In the genomic region with DNA sequence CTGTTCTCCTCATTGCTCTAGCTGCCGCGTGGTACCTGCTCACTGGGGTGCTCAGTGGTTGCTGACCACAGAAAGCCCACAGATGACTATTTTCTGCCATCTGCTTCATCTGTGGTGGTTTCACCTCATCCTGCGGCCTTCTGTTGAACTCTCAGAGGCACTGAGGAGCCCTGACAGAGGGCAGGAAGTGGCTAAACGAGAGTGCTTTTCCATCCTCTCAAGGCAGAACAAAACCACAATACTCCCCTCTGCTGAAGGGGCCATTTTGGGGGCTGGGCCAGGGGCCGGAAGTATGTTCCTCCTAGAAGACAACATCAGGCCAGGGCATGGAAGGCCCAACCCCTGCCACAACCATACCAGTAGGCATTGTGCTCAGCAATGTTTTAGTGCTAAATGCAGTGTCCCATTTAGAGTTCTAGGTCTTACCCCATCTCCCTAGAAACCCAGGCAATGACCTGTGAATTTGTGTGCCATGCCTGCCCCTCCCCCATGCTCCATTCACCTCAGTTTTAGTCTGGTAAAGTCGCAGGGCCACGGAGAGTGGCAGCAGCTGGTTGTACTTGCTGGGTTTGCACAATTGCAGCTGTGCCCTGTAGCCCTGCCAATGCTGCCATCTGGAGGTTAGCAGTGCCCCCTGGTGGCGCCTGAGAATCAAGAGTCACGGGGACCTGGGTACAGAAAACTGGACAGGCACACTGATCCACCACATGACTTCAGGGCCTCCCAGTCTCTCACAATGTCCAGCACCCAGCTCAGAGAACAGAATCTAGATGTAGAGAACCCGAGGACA, we compare ENCODE assay signal across 8 mouse cellular contexts. TPM values are rescaled to one million over a fixed set of nuclear protein-coding genes. Genes with fewer than 3 reads are reported as not detected.
A peak's percentile ranks its signal among the peaks of the same experiment; 100 is the strongest.
DNase-seq lines count a peak whose midpoint lies in the region; ATAC-seq and TF ChIP-seq lines count a peak whose summit lies in the region.

No protein-coding gene starts in this region.

- H3K9ac ChIP-seq in CH12.LX (ENCODE audit: insufficient read depth, low read depth) = no peak overlapping the region
- H3K9ac ChIP-seq in forebrain, embryonic 13.5 days = no peak overlapping the region
- no peak overlapping the region for H3K9ac ChIP-seq in liver, embryonic 15.5 days
- H3K9ac ChIP-seq in neural tube, embryonic 11.5 days (ENCODE audit: low read length) = no peak overlapping the region
- H3K9ac ChIP-seq in stomach, embryonic 16.5 days (ENCODE audit: low read length) = peak overlapping the region; percentile 45; the same call in 1 of the 2 replicates

- TF ChIP-seq RAD21 in CH12.LX (IDR thresholded peaks at IDR 0.05; ENCODE audit: low read depth, low read length) = peak; percentile 73

- no peaks in the 10 kb centered on the region for H3K9me3 ChIP-seq in CH12.LX (replicated peaks; ENCODE audit: low read length)
- H3K9me3 ChIP-seq in forebrain, embryonic 13.5 days (replicated peaks) = no peaks in the 10 kb centered on the region
- no peaks in the 10 kb centered on the region for H3K9me3 ChIP-seq in liver, embryonic 15.5 days (replicated peaks)
- H3K9me3 ChIP-seq in neural tube, embryonic 11.5 days (ENCODE audit: control insufficient read depth, low read length) = no peaks in the 10 kb centered on the region
- no peaks in the 10 kb centered on the region for H3K9me3 ChIP-seq in stomach, embryonic 16.5 days (replicated peaks; ENCODE audit: control insufficient read depth, low read length)

- peak; percentile 85 for ATAC-seq in forebrain, embryonic 13.5 days
- peak; percentile 61 for ATAC-seq in liver, embryonic 15.5 days (ENCODE audit: insufficient read depth)
- peak; percentile 50; the same call in 1 of the 2 replicates for ATAC-seq in neural tube, embryonic 11.5 days (ENCODE audit: insufficient read depth, low FRiP score, low TSS enrichment)
- peak; percentile 53; the same call in 1 of the 2 replicates for ATAC-seq in stomach, embryonic 16.5 days (ENCODE audit: insufficient read depth, low FRiP score)

- WGBS in forebrain, embryonic 13.5 days = 28% methylated on average over 10 of the region's 10 CpGs
- 3% methylated on average over 10 of the region's 10 CpGs for WGBS in liver, embryonic 15.5 days (ENCODE audit: insufficient replicate concordance)
- 20% methylated on average over 10 of the region's 10 CpGs for WGBS in neural tube, embryonic 11.5 days
- 18% methylated on average over 10 of the region's 10 CpGs for WGBS in stomach, embryonic 16.5 days

- in situ Hi-C loops in CH12.LX (cut with MboI; ENCODE audit: low pct_ligation_motif_present, low pct_unique_long_range_greater_than_20kb, low sequenced_read_pairs) = loop anchor here (25.0 kb wide), 1 partner anchor 226 kb away; no protein-coding TSS in a partner anchor

- peak; percentile 32 to 86; a peak in 3 of 4 replicates for TF ChIP-seq CTCF in CH12.LX (conservative IDR thresholded peaks at IDR 0.05 in 1 of 2, IDR thresholded peaks at IDR 0.05 in 1 of 2; ENCODE audit: low read depth in 2 of 2, low read length in 2 of 2)

- TF ChIP-seq POLR2A in CH12.LX (IDR thresholded peaks at IDR 0.05; ENCODE audit: low read depth, low read length) = 0 out of 2 replicates have a peak, but pooled peaks have one; percentile 15

- dilution Hi-C loops in CH12.LX (cut with MboI; ENCODE audit: extremely low pct_ligation_motif_present, extremely low pct_unique_long_range_greater_than_20kb, low sequenced_read_pairs) = no loop called here

- peaks cover 17 to 34% of the 10 kb centered on the region in 2 experiments for H3K4me1 ChIP-seq in CH12.LX (ENCODE audit: control insufficient read depth in 1 of 2, insufficient read depth in 2 of 2)
- H3K4me1 ChIP-seq in forebrain, embryonic 13.5 days = peaks cover 12% of the 10 kb centered on the region
- H3K4me1 ChIP-seq in liver, embryonic 15.5 days (replicated peaks) = peaks cover 35% of the 10 kb centered on the region
- H3K4me1 ChIP-seq in neural tube, embryonic 11.5 days (ENCODE audit: control insufficient read depth, insufficient read depth, low read length) = 0 out of 2 replicates have a peak, but pooled peaks cover 5% of the 10 kb centered on the region
- H3K4me1 ChIP-seq in stomach, embryonic 16.5 days (ENCODE audit: control insufficient read depth, insufficient read depth, low read length) = peaks cover 18% of the 10 kb centered on the region

- intact Hi-C loops in heart, postnatal 10 days (cut with DNase I) = loop anchor here (2.0 kb wide), 1 partner anchor 235 kb away; no protein-coding TSS in a partner anchor

- TF ChIP-seq EP300 in CH12.LX (IDR thresholded peaks at IDR 0.05; ENCODE audit: low read length) = peak; percentile 98

- no peaks in the 10 kb centered on the region for H3K36me3 ChIP-seq in CH12.LX (replicated peaks in 1 of 2; ENCODE audit: control insufficient read depth in 1 of 2, insufficient read depth in 1 of 2, low read length in 1 of 2)
- H3K36me3 ChIP-seq in forebrain, embryonic 13.5 days (ENCODE audit: poor library complexity, severe bottlenecking) = no peaks in the 10 kb centered on the region
- H3K36me3 ChIP-seq in liver, embryonic 15.5 days (replicated peaks) = no peaks in the 10 kb centered on the region
- H3K36me3 ChIP-seq in neural tube, embryonic 11.5 days (ENCODE audit: control insufficient read depth, insufficient read depth, low read length) = no peaks in the 10 kb centered on the region
- no peaks in the 10 kb centered on the region for H3K36me3 ChIP-seq in stomach, embryonic 16.5 days (ENCODE audit: control insufficient read depth, insufficient read depth, low read length)

- H3K79me2 ChIP-seq in CH12.LX (replicated peaks; ENCODE audit: control insufficient read depth, extremely low read depth, insufficient read depth, poor library complexity, severe bottlenecking) = no peaks in the 10 kb centered on the region

- peak overlapping the region; percentile 65; the same call in 1 of the 2 replicates for H3K27ac ChIP-seq in CH12.LX (ENCODE audit: insufficient read depth, low read depth)
- peak overlapping the region; percentile 14; the same call in 1 of the 2 replicates for H3K27ac ChIP-seq in forebrain, embryonic 13.5 days
- peak overlapping the region; percentile 14; the same call in 1 of the 2 replicates for H3K27ac ChIP-seq in liver, embryonic 15.5 days (replicated peaks)
- H3K27ac ChIP-seq in neural tube, embryonic 11.5 days (ENCODE audit: low read depth, low read length) = no peak overlapping the region
- no peak overlapping the region for H3K27ac ChIP-seq in stomach, embryonic 16.5 days (ENCODE audit: low read length)

- peak; percentile 98 for DNase-seq in CH12.LX (ENCODE audit: extremely low read depth)
- DNase-seq in c-Kit-positive CD71-positive TER-119-positive erythroid progenitor cells, embryonic 14.5 days (ENCODE audit: low spot score) = peak; percentile 81
- DNase-seq in heart, postnatal 10 days = peak; percentile 91 to 94
- peak; percentile 91 to 93 for DNase-seq in kidney, postnatal 4 days
- peak; percentile 87 for DNase-seq in neural tube, embryonic 11.5 days (ENCODE audit: low spot score)

- H3K4me3 ChIP-seq in CH12.LX (replicated peaks in 1 of 3; ENCODE audit: low read depth in 2 of 3, low read length in 2 of 3, poor library complexity in 1 of 3) = peak overlapping the region in 1 of 3 experiments; percentile 4
- no peak overlapping the region for H3K4me3 ChIP-seq in forebrain, embryonic 13.5 days
- no peak overlapping the region for H3K4me3 ChIP-seq in liver, embryonic 15.5 days (replicated peaks)
- H3K4me3 ChIP-seq in neural tube, embryonic 11.5 days (ENCODE audit: low read depth, low read length) = no peak overlapping the region
- no peak overlapping the region for H3K4me3 ChIP-seq in stomach, embryonic 16.5 days (replicated peaks; ENCODE audit: low read length)

- H3K4me2 ChIP-seq in CH12.LX (ENCODE audit: insufficient read depth, low read depth, poor library complexity, severe bottlenecking) = peak overlapping the region; percentile 52
- H3K4me2 ChIP-seq in forebrain, embryonic 13.5 days = peak overlapping the region; percentile 38; the same call in 1 of the 2 replicates
- peak overlapping the region; percentile 32; the same call in 1 of the 2 replicates for H3K4me2 ChIP-seq in liver, embryonic 15.5 days
- no peak overlapping the region for H3K4me2 ChIP-seq in neural tube, embryonic 11.5 days (ENCODE audit: low read depth)
- H3K4me2 ChIP-seq in stomach, embryonic 16.5 days (ENCODE audit: low read depth, low read length) = no peak overlapping the region

- peaks cover 63% of the 10 kb centered on the region for H3K27me3 ChIP-seq in CH12.LX (replicated peaks)
- no peaks in the 10 kb centered on the region for H3K27me3 ChIP-seq in forebrain, embryonic 13.5 days
- no peaks in the 10 kb centered on the region for H3K27me3 ChIP-seq in liver, embryonic 15.5 days
- H3K27me3 ChIP-seq in neural tube, embryonic 11.5 days (ENCODE audit: control insufficient read depth, insufficient read depth, low read length) = no peaks in the 10 kb centered on the region
- no peaks in the 10 kb centered on the region for H3K27me3 ChIP-seq in stomach, embryonic 16.5 days (ENCODE audit: control insufficient read depth, insufficient read depth, low read length)

RNA-seq across cellular contexts. Expression of a gene that starts 13.3 kb away (rescaled TPM):
- 0.04 TPM in 2 replicates for total RNA-seq in CH12.LX (2012; rRNA removed)
- not detected in 2 replicates for total RNA-seq in CH12.LX (2014; rRNA removed)
- 0.13 and 0.19 TPM in 2 replicates for polyA plus RNA-seq in CH12.LX (2012; ENCODE audit: insufficient read length, low read depth)
- polyA plus RNA-seq in forebrain, embryonic 13.5 days (2015; fragmentation: Nextera tagmentation; extraction: Ambion mirVana) = 23.6 and 26.9 TPM in 2 replicates
- total RNA-seq in heart, postnatal 10 days (2021) = 1 to 10 TPM; 2.5 to 2.6 TPM
- polyA plus RNA-seq in liver, embryonic 15.5 days (2015; fragmentation: Nextera tagmentation; extraction: Ambion mirVana) = 8.2 and 8.7 TPM in 2 replicates
- polyA plus RNA-seq in neural tube, embryonic 11.5 days (2014; fragmentation: Nextera tagmentation; extraction: Ambion mirVana) = 13.5 and 13.8 TPM in 2 replicates
- polyA plus RNA-seq in stomach, embryonic 16.5 days (2015; fragmentation: Nextera tagmentation; extraction: Ambion mirVana) = 22.6 and 25.5 TPM in 2 replicates

RNA-seq across cellular contexts. Expression of a gene that starts 40.3 kb away (rescaled TPM):
- total RNA-seq in CH12.LX (2012; rRNA removed) (not detected in 2 replicates), CH12.LX (2014; rRNA removed) (not detected in 2 replicates)
- not detected in 2 replicates for polyA plus RNA-seq in CH12.LX (2012; ENCODE audit: insufficient read length, low read depth)
- 0.97 TPM in 1 of 2 replicates, not detected in the other for polyA plus RNA-seq in forebrain, embryonic 13.5 days (2015; fragmentation: Nextera tagmentation; extraction: Ambion mirVana)
- total RNA-seq in heart, postnatal 10 days (2021) = 100 to 1,000 TPM; 418 to 470 TPM
- polyA plus RNA-seq in liver, embryonic 15.5 days (2015; fragmentation: Nextera tagmentation; extraction: Ambion mirVana) = 0.85 and 1.1 TPM in 2 replicates
- 0.57 and 0.61 TPM in 2 replicates for polyA plus RNA-seq in neural tube, embryonic 11.5 days (2014; fragmentation: Nextera tagmentation; extraction: Ambion mirVana)
- 0.69 and 4.2 TPM in 2 replicates for polyA plus RNA-seq in stomach, embryonic 16.5 days (2015; fragmentation: Nextera tagmentation; extraction: Ambion mirVana)

RNA-seq across cellular contexts. Expression of a gene that starts 54.7 kb away (rescaled TPM):
- total RNA-seq in CH12.LX (2012; rRNA removed) (67.0 and 69.4 TPM in 2 replicates), CH12.LX (2014; rRNA removed) (51.0 and 56.7 TPM in 2 replicates)
- polyA plus RNA-seq in CH12.LX (2012; ENCODE audit: insufficient read length, low read depth) = 64.3 TPM in 2 replicates
- polyA plus RNA-seq in forebrain, embryonic 13.5 days (2015; fragmentation: Nextera tagmentation; extraction: Ambion mirVana) = 194 and 201 TPM in 2 replicates
- 100 to 1,000 TPM; 310 to 323 TPM for total RNA-seq in heart, postnatal 10 days (2021)
- 200 and 205 TPM in 2 replicates for polyA plus RNA-seq in liver, embryonic 15.5 days (2015; fragmentation: Nextera tagmentation; extraction: Ambion mirVana)
- polyA plus RNA-seq in neural tube, embryonic 11.5 days (2014; fragmentation: Nextera tagmentation; extraction: Ambion mirVana) = 258 and 279 TPM in 2 replicates
- 241 and 263 TPM in 2 replicates for polyA plus RNA-seq in stomach, embryonic 16.5 days (2015; fragmentation: Nextera tagmentation; extraction: Ambion mirVana)

Comparison
In these comparisons a context has a peak if more than half of its experiments do, and no peak if none do; other contexts are left out.
1. H3K27ac ChIP-seq: peak in CH12.LX (single experiment), forebrain, embryonic 13.5 days (single experiment) and liver, embryonic 15.5 days (single experiment); none in neural tube, embryonic 11.5 days (single experiment) and stomach, embryonic 16.5 days (single experiment).
2. H3K4me2 ChIP-seq: peak in CH12.LX (single experiment), forebrain, embryonic 13.5 days (single experiment) and liver, embryonic 15.5 days (single experiment); none in neural tube, embryonic 11.5 days (single experiment) and stomach, embryonic 16.5 days (single experiment).
3. Peak in every context shown above with its lines, with median percentiles within 50 percentile points of each other: DNase-seq and ATAC-seq.